Mouse (Mus musculus): ENCODE results near the gene Col23a1.
"Not testable (repeated sequence)": the region's sequence is repeated elsewhere in the genome, so short reads cannot be mapped to it uniquely, and the experiment has no call there.

The Col23a1 gene

GRCm38 (mm10) chr11:51632130-51632753 lies 342.5 kb downstream of the Col23a1 start:
- no peak for DNase-seq

- not testable (repeated sequence) for DNase-seq
Observed at GRCm38 (mm10) chr11:51633200-51633599, 343.5 kb downstream of the Col23a1 start.
